Mouse (Mus musculus) neural tube, embryonic 13.5 days (tissue): Measurements from ENCODE around the gene Tceal6. TPM values are rescaled to one million over a fixed set of nuclear protein-coding genes. Genes with fewer than 3 reads are reported as not detected.
A peak's percentile ranks its signal among the peaks of the same experiment; 100 is the strongest.
"Not testable (repeated sequence)": the region's sequence is repeated elsewhere in the genome, so short reads cannot be mapped to it uniquely, and the experiment has no call there.

Experiments used
- ATAC-seq: fragments of 200-750 bp; cut with Nextera tagmentation; 2 replicates; pipeline ENCODE4 v1.8.0; 2017; ENCODE audit warnings: low read depth, mild to moderate bottlenecking, moderate TSS enrichment, moderate library complexity
- H3K27ac ChIP-seq: fragments of 300-500 bp; sonication (generic); replicated peaks from 2 replicates; pipeline ENCODE4 v1.5.1; 2015; ENCODE audit warnings: moderate library complexity, mild to moderate bottlenecking, inconsistent platforms
- H3K27me3 ChIP-seq: fragments of 300-500 bp; sonication (generic); 2 replicates; pipeline ENCODE4 v1.6.1; 2015; ENCODE audit warnings: mild to moderate bottlenecking, inconsistent platforms
- H3K36me3 ChIP-seq: fragments of 300-500 bp; sonication (generic); 2 replicates; pipeline ENCODE4 v1.6.1; 2015; ENCODE audit warnings: mild to moderate bottlenecking, inconsistent platforms
- H3K4me1 ChIP-seq: fragments of 300-500 bp; sonication (generic); replicated peaks from 2 replicates; pipeline ENCODE4 v1.6.1; 2015; ENCODE audit warnings: inconsistent platforms
- H3K4me2 ChIP-seq: fragments of 300-500 bp; sonication (generic); 2 replicates; pipeline ENCODE4 v1.6.1; 2015; ENCODE audit warnings: inconsistent platforms, mild to moderate bottlenecking, moderate library complexity
- H3K4me3 ChIP-seq: fragments of 300-500 bp; sonication (generic); 2 replicates; pipeline ENCODE4 v1.5.1; 2015; ENCODE audit warnings: mild to moderate bottlenecking, inconsistent platforms
- H3K9ac ChIP-seq: fragments of 300-500 bp; sonication (generic); 2 replicates; pipeline ENCODE4 v1.6.1; 2015; ENCODE audit warnings: moderate library complexity, mild to moderate bottlenecking, inconsistent platforms
- H3K9me3 ChIP-seq: fragments of 300-500 bp; sonication (generic); 2 replicates; pipeline ENCODE4 v1.6.1; 2016; ENCODE audit warnings: inconsistent platforms
- WGBS: fragments of 180-500 bp; shearing (Covaris S2); methylation state at CpG from one replicate; pipeline ENCODE4 v1.1.7; 2015; 5-methylcytosine and 5-hydroxymethylcytosine counted together
- polyA plus RNA-seq: library from polyadenylated mRNA; unstranded; fragments of >200 nt; fragmentation: Nextera tagmentation; extraction: Ambion mirVana; gene quantifications from 2 replicates; pipeline ENCODE4 v1.2.1, GENCODE M21; 2015

The Tceal6 gene
- polyA plus RNA-seq = 24.5 and 29.8 TPM in 2 replicates

GRCm38 (mm10) chrX:135210436-135211221, at the start of gene Tceal6:
Gene Tceal6, minus strand, starts transcription at chrX:135210687.
- WGBS = 31% methylated on average over 12 of the region's 13 CpGs
- H3K4me1 ChIP-seq = no peaks in the 10 kb centered on the region
- peak; percentile 95 for ATAC-seq
- no peak within 1 kb of the TSS for H3K27ac ChIP-seq
- H3K4me3 ChIP-seq = peak within 1 kb of the TSS; percentile 47
- H3K9ac ChIP-seq = peak within 1 kb of the TSS; percentile 67
- H3K9me3 ChIP-seq = no peaks in the 10 kb centered on the region
- H3K27me3 ChIP-seq = 0 out of 2 replicates have a peak, but pooled peaks cover 3% of the 10 kb centered on the region
- no peaks in the 10 kb centered on the region for H3K36me3 ChIP-seq
- H3K4me2 ChIP-seq = peak within 1 kb of the TSS; percentile 60

GRCm38 (mm10) chrX:135209773-135210435, 583 bp downstream of the Tceal6 start:
- not testable (repeated sequence) for H3K36me3 ChIP-seq, H3K27ac ChIP-seq, H3K9me3 ChIP-seq, H3K4me1 ChIP-seq, H3K27me3 ChIP-seq
- H3K4me2 ChIP-seq = peak overlapping the region; percentile 60
- WGBS = 22% methylated on average over 21 of the region's 21 CpGs
- peak; percentile 82 for ATAC-seq
- peak overlapping the region; percentile 47 for H3K4me3 ChIP-seq
- peak overlapping the region; percentile 67 for H3K9ac ChIP-seq

GRCm38 (mm10) chrX:135189924-135190323, 20.6 kb downstream of the Tceal6 start:
- H3K9me3 ChIP-seq, H3K4me1 ChIP-seq, H3K9ac ChIP-seq, H3K27me3 ChIP-seq, H3K4me2 ChIP-seq, ATAC-seq, H3K4me3 ChIP-seq, H3K36me3 ChIP-seq, H3K27ac ChIP-seq: not testable (repeated sequence)
- WGBS = no CpG with 5 or more reads among the region's 6 CpGs

DNA sequence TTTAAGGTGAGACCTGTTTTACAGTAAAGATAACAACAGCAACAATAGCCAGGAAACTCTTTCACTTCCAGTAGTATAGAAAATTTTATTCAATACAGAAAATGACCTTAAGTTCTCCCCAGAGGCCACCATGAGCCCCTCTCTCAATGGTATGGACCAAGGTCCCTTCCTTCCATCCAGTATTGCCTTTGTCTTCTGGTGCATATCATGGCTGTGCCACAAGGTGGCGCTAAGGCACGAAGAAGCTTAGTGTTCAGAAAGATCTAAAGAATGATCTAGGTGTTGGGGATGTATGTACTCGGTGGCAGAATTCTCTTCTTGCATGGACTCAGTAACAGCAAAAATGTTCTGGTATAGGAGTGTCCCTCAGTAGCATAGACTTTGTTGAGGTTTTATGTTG, 21.8 kb downstream of the Tceal6 start:
- H3K36me3 ChIP-seq, H3K4me2 ChIP-seq, H3K27ac ChIP-seq, H3K4me1 ChIP-seq, H3K4me3 ChIP-seq, H3K9ac ChIP-seq, ATAC-seq, H3K9me3 ChIP-seq, H3K27me3 ChIP-seq: not testable (repeated sequence)
- WGBS = no CpG with 5 or more reads among the region's 3 CpGs

DNA sequence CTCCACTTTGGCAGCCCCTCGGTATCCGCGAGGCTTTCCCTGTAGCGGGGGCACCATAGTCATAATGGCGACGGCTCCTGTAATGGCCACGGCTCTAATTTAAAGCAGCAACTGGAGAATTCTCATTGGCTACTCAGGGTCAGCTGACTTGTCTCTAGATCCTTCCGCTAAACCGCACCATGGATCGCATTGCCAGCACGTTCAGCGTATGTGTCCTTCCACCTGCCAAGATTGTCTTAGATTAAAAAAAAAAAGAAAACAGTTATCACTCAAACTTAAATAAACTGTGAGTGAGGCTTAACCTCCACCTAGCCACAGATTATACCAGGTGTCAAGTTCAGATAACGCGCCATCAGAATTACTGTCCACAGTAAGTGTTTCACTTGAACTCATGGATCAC, 33.0 kb downstream of the Tceal6 start, which contains the start of gene Gm15023:
Gene Gm15023 (minus strand): TSS at position 101 of the 400 bp plus-strand sequence.
- not testable (repeated sequence) for H3K36me3 ChIP-seq, H3K27ac ChIP-seq, H3K27me3 ChIP-seq, H3K9me3 ChIP-seq, H3K4me3 ChIP-seq, H3K9ac ChIP-seq, H3K4me2 ChIP-seq, H3K4me1 ChIP-seq, ATAC-seq
- WGBS = 95% methylated on average over 5 of the region's 14 CpGs

Other genes starting within 250 kb of the Tceal6 start
- 0.42 and 0.48 TPM in 2 replicates for gene Nxf2, start 245.9 kb downstream of the Tceal6 start, polyA plus RNA-seq
- gene Zmat1, start 201.5 kb downstream of the Tceal6 start, polyA plus RNA-seq = 6.4 and 8.3 TPM in 2 replicates
- gene Gm15023, start 33.1 kb downstream of the Tceal6 start, polyA plus RNA-seq = not detected in 2 replicates
- gene Pramel3, start 91.6 kb upstream of the Tceal6 start, polyA plus RNA-seq = not detected in 2 replicates
- gene Gm5128, start 162.6 kb upstream of the Tceal6 start, polyA plus RNA-seq = not detected in 2 replicates
- gene Gm7903, start 223.1 kb upstream of the Tceal6 start, polyA plus RNA-seq = not detected in 2 replicates